ENCODE assay signal across 10 mouse cellular contexts in genomic region chr10:62023821-62024551, GRCm38 (mm10). TPM values are rescaled to one million over a fixed set of nuclear protein-coding genes. Genes with fewer than 3 reads are reported as not detected.
A peak's percentile ranks its signal among the peaks of the same experiment; 100 is the strongest.
DNase-seq lines count a peak whose midpoint lies in the region; ATAC-seq lines count a peak whose summit lies in the region.
"Had no signal": no experiment of that assay in that cellular context is flagged by ENCODE, and none has a peak within 500 bp of the region (broad histone marks: within the 10 kb centered on the region; RNA-seq: fewer than 3 reads in every experiment).

No protein-coding gene starts in this region.

- no peaks in the 10 kb centered on the region for H3K27me3 ChIP-seq in hindbrain, embryonic 10.5 days (ENCODE audit: insufficient read depth, poor library complexity, severe bottlenecking)
- H3K27me3 ChIP-seq in hindbrain, embryonic 13.5 days, result no peaks in the 10 kb centered on the region
- no peaks in the 10 kb centered on the region for H3K27me3 ChIP-seq in heart, embryonic 15.5 days

- peak overlapping the region; percentile 43; the same call in 1 of the 2 replicates for H3K27ac ChIP-seq in hindbrain, embryonic 10.5 days
- H3K27ac ChIP-seq in hindbrain, embryonic 13.5 days, result no peak overlapping the region
- peak overlapping the region; percentile 35 for H3K27ac ChIP-seq in heart, embryonic 15.5 days

- no peak for ATAC-seq in hindbrain, embryonic 13.5 days (ENCODE audit: low FRiP score)
- ATAC-seq in heart, embryonic 15.5 days (replicated peaks; ENCODE audit: insufficient number of reproducible peaks, insufficient read depth, low FRiP score, low read depth), result peak; percentile 40
- ATAC-seq in inflammation-experienced regulatory T-cells, adult 6 months, result no peak
- no peak for ATAC-seq in erythroblast, adult 5-6 weeks (replicated peaks; ENCODE audit: low FRiP score, poor library complexity, severe bottlenecking)

- no peaks in the 10 kb centered on the region for H3K9me3 ChIP-seq in hindbrain, embryonic 10.5 days
- no peaks in the 10 kb centered on the region for H3K9me3 ChIP-seq in hindbrain, embryonic 13.5 days
- no peaks in the 10 kb centered on the region for H3K9me3 ChIP-seq in heart, embryonic 15.5 days (replicated peaks)

- no peak overlapping the region for H3K9ac ChIP-seq in hindbrain, embryonic 13.5 days
- no peak overlapping the region for H3K9ac ChIP-seq in heart, embryonic 15.5 days

- peaks cover 41% of the 10 kb centered on the region for H3K4me1 ChIP-seq in hindbrain, embryonic 10.5 days (replicated peaks)
- H3K4me1 ChIP-seq in hindbrain, embryonic 13.5 days (replicated peaks), result peaks cover 16% of the 10 kb centered on the region
- peaks cover 12% of the 10 kb centered on the region for H3K4me1 ChIP-seq in heart, embryonic 15.5 days (replicated peaks)

- no peak overlapping the region for H3K4me3 ChIP-seq in hindbrain, embryonic 10.5 days
- no peak overlapping the region for H3K4me3 ChIP-seq in hindbrain, embryonic 13.5 days
- no peak overlapping the region for H3K4me3 ChIP-seq in heart, embryonic 15.5 days

- DNase-seq in hindbrain, embryonic 10.5 days (ENCODE audit: low spot score), result peak; percentile 13
- DNase-seq in adrenal gland, postnatal 25 days, result peak; percentile 35
- DNase-seq in lung, adult 18-20 months, result peak; percentile 63 to 71
- DNase-seq in frontal cortex, postnatal 10 days (ENCODE audit: low spot score in 2 of 2), result no peak
- DNase-seq: layer of hippocampus, adult 9-11 months; thymus, adult 18-20 months had no signal

- H3K4me2 ChIP-seq in hindbrain, embryonic 13.5 days, result no peak overlapping the region
- H3K4me2 ChIP-seq in heart, embryonic 15.5 days, result peak overlapping the region; percentile 27; the same call in 1 of the 2 replicates

- no peaks in the 10 kb centered on the region for H3K36me3 ChIP-seq in hindbrain, embryonic 10.5 days
- no peaks in the 10 kb centered on the region for H3K36me3 ChIP-seq in hindbrain, embryonic 13.5 days
- H3K36me3 ChIP-seq in heart, embryonic 15.5 days, result no peaks in the 10 kb centered on the region

- 64% methylated on average over 19 of the region's 19 CpGs for WGBS in hindbrain, embryonic 10.5 days
- WGBS in hindbrain, embryonic 13.5 days, result 49% methylated on average over 19 of the region's 19 CpGs
- WGBS in heart, embryonic 15.5 days, result 36% methylated on average over 19 of the region's 19 CpGs

RNA-seq across cellular contexts. Expression of gene Col13a1, which starts 45.1 kb away (rescaled TPM):
- polyA plus RNA-seq in hindbrain, embryonic 10.5 days (2016; fragmentation: Nextera tagmentation; extraction: Ambion mirVana), result 1.9 and 2.5 TPM in 2 replicates
- polyA plus RNA-seq in hindbrain, embryonic 13.5 days (2015; fragmentation: Nextera tagmentation; extraction: Ambion mirVana), result 2.4 and 3.1 TPM in 2 replicates
- 5.2 and 6.1 TPM in 2 replicates for total RNA-seq in adrenal gland, postnatal 25 days (2021)
- polyA plus RNA-seq in heart, embryonic 15.5 days (2015; fragmentation: Nextera tagmentation; extraction: Ambion mirVana), result 6.2 and 8.7 TPM in 2 replicates
- polyA plus RNA-seq in inflammation-experienced regulatory T-cells, adult 6 months (2017; shearing (Covaris generic)), result not detected
- not detected in 2 replicates for total RNA-seq in erythroblast, adult 5-6 weeks (2015; ENCODE audit: low replicate concordance)
- total RNA-seq in erythroblast, adult 5-6 weeks (2017; ENCODE audit: low replicate concordance), result not detected in 2 replicates

Comparison
In these comparisons a context has a peak if more than half of its experiments do, and no peak if none do; other contexts are left out.
1. DNase-seq: peak in hindbrain, embryonic 10.5 days (single experiment), adrenal gland, postnatal 25 days (single experiment) and lung, adult 18-20 months (2 of 2); none in frontal cortex, postnatal 10 days (0 of 2).